Mouse (Mus musculus) right cerebral cortex, postnatal 4 days (tissue): ENCODE data around the gene Icmt.

ENCODE experiments used
- DNase-seq: peaks from one replicate; pipeline ENCODE4 v3.0.0-alpha.2; 2022

Gene Icmt

GRCm38 (mm10) chr4:152276389-152277347 lies 20.4 kb upstream of the Icmt start:
- no peak for DNase-seq

- no peak for DNase-seq
Observed at GRCm38 (mm10) chr4:152277916-152278315, 19.1 kb upstream of the Icmt start.

DNA sequence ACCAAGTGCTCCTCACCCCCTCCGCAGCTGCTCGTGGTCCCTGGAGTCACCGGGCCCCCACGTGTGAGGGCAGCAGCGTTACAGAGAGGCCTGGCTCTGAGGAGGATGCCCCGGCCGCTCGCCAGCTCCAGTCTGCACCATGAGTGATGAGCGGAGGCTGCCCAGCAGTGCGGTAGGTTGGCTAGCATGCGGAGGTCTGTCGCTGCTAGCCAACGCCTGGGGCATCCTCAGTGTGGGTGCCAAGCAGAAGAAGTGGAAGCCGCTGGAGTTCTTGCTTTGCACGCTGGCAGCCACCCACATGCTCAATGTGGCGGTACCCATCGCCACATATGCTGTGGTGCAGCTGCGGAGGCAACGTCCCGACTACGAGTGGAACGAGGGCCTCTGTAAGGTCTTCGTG lies 18.0 kb upstream of the Icmt start:
- DNase-seq, result no peak

- DNase-seq, result no peak
Observed at GRCm38 (mm10) chr4:152281601-152282000, 15.4 kb upstream of the Icmt start.

DNA sequence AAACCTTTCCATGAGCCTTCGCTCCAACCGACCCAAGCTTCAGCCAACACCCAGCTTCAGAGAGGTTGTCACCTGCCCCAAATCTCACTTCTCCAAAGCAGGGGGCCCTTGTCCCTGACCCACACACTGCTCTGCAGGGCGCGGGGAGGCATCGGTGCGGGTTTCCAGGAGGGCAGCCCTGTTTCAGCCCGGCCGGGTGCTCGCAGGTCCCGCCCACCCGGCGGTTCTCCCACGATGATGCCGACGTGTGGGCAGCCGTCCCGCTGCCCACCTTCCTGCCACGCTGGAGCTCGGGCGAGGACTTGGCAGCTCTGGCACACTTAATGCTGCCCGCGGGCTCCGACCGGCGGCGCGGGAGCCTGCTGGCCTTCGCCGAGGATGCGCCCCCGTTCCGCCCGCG lies 14.3 kb upstream of the Icmt start:
- no peak for DNase-seq

DNA sequence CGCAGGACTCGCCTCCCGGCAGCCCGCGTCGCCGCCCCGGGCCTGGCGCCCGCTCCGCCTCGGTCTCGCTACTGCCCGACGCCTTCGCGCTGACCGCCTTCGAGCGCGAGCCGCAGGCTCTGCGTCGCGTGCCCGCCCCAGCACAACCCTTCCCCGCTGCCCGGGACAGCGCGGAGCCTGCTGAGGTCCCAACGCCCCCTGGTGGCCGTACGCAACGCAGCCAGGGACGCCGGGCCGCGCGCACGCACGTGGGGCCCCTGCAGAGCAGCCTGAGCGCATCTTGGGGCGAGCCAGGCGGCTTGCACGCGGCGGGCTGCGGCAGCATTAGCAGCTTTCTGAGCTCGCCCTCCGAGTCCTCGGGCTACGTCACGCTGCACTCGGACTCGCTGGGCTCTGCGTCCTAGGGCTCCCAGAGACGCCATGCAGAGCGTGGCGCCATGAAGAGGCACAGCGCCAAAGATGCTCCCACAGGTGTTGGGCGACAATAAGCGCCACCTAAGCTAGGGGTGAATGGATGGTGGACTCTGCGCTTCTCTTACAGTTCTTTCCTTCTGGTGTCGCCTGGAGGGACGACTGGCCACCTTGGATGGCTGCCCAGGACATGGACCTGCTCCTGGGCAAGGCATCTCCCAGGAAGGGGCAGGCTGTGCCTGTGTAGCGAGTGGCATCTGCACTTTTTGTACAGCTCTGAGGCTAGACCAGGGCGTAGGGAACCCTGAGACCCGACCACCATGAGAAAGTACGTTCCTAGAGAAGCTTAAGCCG lies 13.7 kb upstream of the Icmt start:
- peak; percentile 89 for DNase-seq

DNA sequence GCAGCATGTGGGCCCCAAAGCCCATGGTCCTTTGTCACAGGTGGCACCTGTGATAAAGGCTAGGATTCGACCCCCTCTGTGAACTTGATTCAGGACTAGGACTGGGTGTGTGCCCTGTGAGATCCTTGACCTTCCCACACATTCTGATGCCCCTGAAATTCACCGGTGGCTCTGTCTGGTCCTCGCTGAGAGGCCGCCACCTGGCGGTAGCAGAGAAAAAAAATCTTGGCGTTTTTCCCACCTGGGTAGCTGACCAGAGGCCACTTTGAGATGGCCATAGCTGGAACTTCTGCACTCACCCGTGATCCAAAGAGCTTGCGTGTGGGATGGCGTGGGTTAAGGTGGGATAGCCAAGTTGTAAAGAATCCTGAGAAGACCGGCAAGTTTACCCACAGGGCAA lies 11.5 kb upstream of the Icmt start:
- peak; percentile 33 for DNase-seq

- peak; percentile 40 for DNase-seq
Observed at GRCm38 (mm10) chr4:152286183-152286582, 10.8 kb upstream of the Icmt start.

DNA sequence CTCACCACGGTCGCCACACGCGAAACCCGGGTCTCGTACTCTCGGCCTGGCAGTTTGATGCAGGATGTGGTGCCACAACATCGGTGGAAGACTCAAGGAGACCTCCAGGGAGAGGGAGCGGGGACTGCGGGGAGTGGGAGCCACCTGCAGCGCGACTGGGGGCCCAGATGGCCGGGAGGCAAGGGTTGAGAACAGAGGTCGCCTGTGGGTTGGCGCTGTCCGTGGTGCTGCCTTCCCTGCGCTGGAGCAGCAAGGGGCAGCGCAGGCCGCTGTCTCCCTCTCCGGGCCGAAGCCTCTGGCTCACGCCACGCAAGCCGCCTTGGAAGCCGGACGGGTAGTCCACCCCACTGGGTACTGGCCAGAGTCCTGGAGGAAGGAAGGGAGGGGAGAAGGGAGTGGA lies 10.1 kb upstream of the Icmt start:
- peak; percentile 49 for DNase-seq

DNA sequence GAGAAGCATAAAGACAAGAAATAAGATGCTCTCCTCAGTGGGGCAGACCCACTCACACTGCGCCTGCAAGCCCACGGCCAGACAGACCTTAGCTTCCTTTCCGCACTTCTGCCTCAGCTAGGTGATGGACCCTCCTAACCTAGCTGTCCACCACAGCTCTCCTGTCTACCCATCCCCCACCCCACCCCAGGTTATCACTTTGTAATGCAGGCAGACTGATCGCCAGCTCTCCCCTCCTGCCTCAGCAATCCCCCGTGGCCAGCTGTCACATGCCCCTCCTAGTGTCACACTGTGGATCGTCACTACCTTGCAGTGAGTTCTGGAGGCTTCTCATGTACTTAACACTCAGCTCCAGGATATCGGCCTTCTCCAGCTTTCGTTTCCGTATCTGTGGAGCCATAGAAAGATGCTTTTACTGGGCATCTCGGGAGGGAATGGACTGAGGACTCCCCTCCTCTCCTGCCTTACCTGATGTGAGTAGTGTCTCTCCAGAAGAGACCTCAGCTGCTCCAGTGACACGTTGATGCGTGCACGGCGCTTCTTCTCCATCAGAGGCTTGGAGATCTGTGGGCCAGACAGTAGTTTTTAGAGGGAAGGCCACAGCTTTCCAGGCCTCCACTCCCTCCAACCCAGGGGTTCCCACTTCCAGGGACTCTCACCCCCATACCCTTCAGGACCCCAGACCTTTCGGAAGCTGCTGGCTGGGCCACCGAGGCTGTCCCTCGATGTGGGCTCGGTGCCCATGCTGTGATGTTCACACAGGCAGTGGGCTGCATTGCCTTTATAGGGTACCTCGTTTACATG lies 9.5 kb upstream of the Icmt start:
- DNase-seq, result no peak

DNA sequence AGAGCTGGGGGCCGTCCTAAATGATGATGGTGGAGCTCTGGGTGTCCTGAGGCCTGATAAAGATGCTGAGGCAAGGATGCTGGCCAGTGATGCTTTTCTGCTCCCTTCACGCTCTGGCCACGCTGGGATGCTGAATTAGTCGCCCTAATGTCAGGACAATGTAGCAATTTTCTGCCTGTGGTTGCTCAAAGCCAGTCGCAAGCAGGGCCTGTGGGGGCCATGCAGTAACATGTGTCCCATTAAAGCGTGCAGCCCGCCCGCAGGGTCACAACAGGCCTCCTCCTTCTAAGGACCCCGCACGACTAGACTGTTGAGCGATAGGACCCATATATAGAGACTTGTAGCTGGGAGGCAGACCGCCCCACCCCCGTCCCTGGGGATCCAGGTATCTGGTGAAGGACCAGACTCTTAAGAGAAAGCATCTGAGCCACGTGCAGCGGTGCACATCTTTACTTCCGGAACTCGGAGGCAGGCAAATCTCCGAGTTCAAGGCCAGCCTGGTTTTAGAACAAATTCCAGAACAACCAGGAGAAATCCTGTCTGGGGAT lies 8.6 kb upstream of the Icmt start:
- DNase-seq, result no peak

DNA sequence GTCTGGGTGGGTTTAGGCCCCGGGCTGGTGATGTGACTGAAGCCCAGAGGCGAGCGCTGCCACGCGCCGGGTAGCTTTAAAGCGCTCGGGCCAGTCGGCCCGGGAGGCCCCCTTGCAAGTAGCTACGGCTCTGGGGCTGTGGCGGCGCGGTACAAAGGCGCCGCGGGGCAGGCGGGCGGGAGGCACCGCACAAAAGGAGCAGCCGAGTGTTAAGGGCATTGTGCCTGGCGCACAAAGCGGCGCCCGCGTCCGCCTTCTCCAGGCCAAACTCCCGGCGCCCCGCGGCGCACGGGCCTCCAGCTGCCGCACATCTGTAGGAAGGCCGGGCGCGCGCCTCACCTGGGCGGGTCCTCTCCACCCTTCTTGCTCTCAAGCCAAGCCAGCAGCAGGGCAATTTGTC lies 6.6 kb upstream of the Icmt start:
- no peak for DNase-seq

DNA sequence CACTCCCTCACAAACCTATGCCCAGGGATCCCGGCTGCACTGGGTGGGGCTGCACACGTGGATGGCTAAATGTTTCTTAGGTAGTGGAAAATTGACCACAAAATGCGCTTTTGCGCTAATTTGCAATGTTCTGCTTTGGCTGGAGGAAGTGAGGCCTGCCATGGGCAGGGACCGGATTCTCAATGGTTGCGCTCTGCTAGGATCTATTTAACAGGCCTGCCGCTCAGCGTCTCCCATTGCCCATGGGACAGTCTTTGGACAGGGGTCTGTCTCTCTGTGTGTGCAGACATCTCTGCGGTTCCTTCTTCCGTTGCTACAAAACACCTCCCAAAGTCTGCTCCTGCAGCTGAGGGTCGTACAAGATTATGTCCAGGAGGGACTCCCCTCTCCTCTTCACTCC lies 6.0 kb upstream of the Icmt start:
- no peak for DNase-seq

- DNase-seq, result no peak
Observed at GRCm38 (mm10) chr4:152291562-152291961, 5.5 kb upstream of the Icmt start, which contains the start of gene Hes3. TSS of gene Hes3 (minus strand) at chr4:152291662.

- no peak for DNase-seq
Observed at GRCm38 (mm10) chr4:152292102-152292765, 4.8 kb upstream of the Icmt start.

GRCm38 (mm10) chr4:152294188-152294929 lies 2.7 kb upstream of the Icmt start:
- DNase-seq, result no peak

GRCm38 (mm10) chr4:152295916-152296315 lies 1.1 kb upstream of the Icmt start:
- DNase-seq, result no peak

DNA sequence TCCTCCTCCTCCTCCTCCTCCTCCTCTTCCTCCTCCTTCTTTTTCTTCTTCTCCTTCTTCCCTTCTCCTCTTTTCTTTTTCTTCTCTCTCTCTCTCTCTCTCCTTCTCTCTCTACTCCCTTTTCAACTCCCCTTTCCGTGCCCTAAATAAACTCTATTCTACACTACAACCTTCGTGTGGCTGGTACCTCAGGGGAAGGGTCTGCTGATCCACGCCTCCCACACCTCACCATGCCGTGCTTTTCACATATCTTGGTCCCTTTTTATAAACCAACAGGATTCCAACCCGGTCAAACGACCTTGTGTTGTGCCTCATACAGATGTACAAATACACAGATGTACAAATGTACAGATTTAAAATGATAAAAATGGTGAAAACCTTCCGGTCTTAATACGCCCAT lies 656 bp upstream of the Icmt start:
- no peak for DNase-seq

DNA sequence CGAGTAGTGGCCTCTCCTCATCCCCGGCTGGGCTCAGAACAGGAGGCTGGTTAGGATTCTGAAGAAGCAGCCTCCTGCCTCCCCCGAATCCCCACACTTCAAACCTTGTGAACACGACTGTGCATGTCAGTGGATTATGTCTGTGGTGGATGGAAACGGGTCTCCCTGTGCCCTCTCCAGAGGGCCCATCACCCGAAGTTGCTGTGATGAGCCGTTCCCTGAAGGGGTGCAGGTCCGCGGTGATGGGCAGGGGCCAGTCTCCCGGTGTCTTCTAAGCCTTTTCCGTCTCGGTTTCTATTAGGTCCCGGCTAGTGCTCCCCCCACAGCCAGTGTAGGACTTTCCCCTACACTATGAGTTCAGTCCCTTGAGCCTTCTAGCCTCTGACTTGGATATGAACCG lies 1.8 kb downstream of the Icmt start:
- no peak for DNase-seq

GRCm38 (mm10) chr4:152300375-152300774 lies 3.3 kb downstream of the Icmt start:
- peak; percentile 48 for DNase-seq

GRCm38 (mm10) chr4:152302012-152302411 lies 5.0 kb downstream of the Icmt start:
- no peak for DNase-seq

DNA sequence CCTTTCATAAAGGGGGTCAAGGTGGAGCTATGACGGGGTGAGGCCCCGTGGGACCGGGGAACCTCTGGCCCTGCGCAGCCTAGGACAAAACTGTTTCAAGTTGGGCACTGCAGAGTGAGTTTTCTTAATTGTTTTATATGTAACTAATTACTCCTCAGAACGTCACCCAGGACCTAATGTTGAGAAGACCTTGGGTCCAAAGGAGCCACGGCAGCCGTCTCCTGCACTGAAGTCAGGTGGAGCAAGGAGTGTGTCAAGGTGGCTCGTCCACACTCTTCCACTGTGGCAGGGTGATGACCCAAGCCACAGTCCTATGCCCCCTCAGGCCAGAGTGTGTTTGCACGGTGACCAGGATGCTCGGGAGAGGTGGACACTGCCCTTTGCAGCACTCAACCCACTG lies 6.1 kb downstream of the Icmt start:
- no peak for DNase-seq
